Mouse (Mus musculus) retina, adult 2 months (tissue): ENCODE data around the gene Bcl2l10.

Experiments used
- DNase-seq: peaks from one replicate; pipeline ENCODE4 v3.0.0-alpha.2; 2012; ENCODE audit warnings: low read depth, low spot score

Bcl2l10 gene

GRCm38 (mm10) chr9:75347458-75347857, at the start of gene Bcl2l10:
Gene Bcl2l10, plus strand, starts transcription at chr9:75347758.
- no peak for DNase-seq

DNA sequence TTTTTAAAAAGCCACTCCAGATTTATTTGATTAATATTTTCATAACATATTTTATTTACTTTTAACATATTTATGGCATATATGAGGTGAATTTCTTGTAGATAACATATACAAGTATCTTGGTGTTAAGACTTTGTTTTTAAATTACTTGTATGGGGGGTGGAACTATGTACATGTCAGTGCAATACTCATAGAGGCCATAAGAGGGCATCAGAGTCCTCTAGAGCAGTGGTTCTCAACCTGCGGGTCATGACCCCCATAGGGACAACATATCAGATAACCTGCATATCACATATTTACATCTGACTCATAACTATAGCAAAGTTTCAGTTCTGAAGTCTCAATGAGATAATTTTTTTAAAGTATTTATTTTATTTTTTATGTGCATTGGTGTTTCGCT, 48.2 kb upstream of the Bcl2l10 start:
- DNase-seq = peak; percentile 60

GRCm38 (mm10) chr9:75303033-75303432, 44.5 kb upstream of the Bcl2l10 start:
- no peak for DNase-seq

- DNase-seq = no peak
Observed at GRCm38 (mm10) chr9:75303701-75304261, 43.8 kb upstream of the Bcl2l10 start.

DNA sequence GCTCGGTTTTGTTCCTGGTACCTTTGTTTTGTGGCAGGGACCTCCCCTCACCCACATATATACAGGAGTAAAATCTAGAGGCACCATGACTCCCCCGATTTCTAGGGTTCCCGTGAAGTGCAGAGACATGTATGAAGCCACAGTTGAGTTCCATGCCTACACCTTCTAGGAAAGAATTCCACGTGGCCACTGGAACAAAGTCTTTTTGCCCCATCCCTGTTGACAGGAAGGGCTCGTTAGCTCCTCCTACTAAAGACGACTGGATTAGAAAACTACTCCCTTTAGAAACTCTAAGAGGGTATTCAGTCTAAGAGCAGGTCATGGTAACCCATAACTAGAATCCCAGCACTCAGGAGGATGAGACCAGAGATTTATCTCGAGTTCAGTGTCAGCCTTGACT, 43.3 kb upstream of the Bcl2l10 start:
- no peak for DNase-seq

DNA sequence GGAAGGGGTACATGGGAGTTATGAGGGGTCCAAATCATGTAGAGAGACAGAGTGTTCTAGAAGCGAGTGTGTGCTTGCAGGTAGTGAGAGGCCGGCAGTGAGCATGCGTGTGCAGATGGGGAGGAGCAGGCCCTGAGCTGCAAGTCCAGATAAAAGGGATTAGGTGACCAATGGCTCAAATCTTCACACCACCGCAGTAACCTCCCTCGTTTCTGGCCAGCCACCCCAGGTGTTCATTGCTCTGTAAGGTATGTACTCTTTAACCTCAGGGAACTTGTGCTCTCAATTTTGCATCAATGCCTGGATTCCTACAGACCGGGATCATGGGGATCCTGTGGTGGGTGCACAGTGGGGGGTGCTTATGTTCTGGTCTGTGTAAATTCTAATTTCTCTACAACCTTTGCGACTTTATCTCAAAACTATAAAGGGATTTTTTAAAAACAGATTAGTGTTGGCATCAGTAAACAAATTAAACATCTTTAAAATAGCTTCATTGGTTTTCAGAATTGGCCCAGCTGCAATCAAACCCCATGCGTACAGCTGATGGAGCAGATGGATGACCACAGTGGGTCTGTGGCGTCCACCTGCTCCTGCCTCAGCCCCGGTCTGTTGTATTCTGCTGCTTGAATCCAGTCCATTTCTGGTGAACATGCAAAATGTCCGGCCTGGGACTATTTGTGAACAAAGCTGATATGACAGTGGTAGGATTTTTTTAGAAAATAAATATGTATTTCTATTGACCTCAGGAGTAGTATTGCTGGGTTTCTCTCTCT, 41.2 kb upstream of the Bcl2l10 start, which contains the start of gene Gnb5:
Gene Gnb5 (plus strand): TSS at position 163 of the 773 bp plus-strand sequence.
- DNase-seq = peak; percentile 84

DNA sequence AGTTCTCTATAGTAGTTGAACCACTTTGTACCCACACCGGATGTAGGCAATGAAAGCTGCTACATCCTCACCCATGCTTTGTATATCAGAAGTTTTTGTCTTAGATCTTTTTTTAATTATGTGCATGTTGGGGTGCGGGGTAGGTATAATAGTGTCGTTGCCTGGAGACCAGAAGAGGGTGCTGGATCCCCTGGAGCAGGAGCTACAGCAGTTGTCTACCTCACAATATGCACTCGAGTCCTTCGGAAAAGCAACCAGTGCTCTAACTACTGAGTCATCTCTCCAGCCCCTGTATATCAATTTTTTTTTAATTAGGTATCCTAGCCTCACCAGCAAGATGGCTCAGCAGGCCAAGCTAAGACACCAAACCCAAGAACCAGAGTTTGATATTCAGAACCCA, 40.5 kb upstream of the Bcl2l10 start:
- no peak for DNase-seq

DNA sequence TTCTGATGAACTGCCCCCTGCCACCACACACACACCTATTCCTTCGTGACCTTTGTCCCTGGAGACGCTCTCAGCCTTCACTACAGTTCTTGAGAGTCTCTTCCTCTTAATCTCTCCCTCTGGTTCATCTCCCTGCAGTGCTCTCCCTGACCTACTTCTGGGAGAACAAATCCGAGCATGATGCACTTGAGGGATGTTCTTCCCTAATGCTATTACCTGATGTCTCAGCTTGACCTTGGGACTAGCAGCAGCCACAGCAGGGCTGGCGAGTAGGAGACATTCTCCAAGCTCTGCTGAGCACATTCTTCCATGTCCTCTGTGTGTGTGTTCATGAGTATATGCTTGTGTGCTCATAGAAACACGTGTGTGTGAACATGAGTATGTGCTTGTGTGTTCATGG, 38.9 kb upstream of the Bcl2l10 start:
- peak; percentile 88 for DNase-seq

DNA sequence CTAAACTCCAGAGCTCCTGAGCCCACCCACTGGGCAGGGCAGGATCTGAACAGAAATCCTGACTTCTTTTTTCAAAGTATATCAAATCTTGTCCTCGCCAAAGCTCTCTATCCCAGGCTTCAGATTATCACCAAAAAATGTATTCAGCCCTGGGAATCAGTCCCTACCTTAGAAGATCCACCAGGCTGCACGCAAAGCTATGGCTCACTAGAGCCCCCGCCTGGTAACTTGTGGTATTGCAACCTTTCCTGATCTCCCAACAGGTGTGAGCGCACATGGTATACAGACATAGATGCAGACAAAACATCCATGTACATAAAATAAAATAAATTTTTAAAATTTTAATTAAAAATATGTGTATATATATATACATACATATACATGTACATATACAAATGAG, 35.5 kb upstream of the Bcl2l10 start:
- DNase-seq = peak; percentile 80

DNA sequence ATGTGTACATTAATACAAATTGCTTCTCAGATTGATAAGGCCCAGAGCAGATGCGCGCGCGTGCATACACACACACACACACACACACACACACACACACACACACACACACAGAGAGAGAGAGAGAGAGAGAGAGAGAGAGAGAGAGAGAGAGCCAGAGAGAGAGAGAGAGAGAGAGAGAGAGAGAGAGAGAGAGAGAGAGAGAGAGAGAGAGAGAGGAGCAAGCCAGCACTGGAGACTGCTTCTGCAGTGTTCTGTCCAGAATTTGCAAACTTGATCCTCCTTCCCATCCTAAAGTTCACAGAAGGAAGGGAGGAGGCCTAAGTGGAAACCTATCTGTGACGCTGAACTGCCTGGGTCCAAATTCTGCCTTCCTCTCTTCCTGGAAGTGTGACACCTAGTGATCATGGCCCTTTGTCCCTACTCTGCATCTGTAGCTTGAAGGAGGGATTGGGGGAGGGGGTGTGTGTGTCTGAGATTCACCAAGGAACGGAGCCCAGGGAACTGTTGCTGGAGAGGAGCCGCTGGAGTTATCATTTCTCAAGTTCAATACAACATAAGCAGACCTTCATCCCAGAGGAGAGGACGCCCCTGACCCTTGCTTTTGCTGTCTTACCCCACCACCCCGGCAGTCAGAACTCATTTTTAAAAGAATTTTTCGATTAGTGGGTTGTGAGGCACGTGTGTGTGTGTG, 34.3 kb upstream of the Bcl2l10 start:
- no peak for DNase-seq

DNA sequence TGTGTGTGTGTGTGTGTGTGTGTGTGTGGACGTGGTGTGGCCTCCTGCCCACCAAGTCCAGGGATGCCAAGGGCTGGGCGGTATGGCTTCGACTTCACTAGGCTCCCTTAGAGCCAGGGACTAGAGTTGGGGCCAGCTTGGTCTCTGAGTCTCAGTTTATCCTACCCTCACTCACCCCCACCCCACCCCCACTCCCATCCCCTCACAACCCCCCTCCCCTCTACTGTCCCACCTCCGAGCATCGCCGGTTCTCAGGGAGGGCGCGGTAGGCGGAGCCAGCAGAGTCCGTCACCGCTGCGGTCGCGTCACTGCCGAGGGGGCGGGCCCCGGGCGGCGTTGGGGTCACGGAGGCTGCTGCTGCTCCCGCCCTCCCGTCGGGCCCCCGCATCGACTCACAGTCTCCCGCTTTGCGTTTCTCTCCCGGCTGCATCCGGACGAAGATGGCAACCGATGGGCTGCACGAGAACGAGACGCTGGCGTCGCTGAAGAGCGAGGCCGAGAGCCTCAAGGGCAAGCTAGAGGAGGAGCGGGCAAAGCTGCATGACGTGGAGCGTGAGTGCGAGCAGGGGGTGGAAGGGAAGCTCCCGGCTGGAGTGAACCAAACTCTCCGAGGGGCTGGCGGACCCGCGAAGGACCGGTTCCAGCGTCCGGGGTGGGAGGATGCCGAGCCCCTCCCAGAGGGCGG, 33.6 kb upstream of the Bcl2l10 start:
- no peak for DNase-seq

DNA sequence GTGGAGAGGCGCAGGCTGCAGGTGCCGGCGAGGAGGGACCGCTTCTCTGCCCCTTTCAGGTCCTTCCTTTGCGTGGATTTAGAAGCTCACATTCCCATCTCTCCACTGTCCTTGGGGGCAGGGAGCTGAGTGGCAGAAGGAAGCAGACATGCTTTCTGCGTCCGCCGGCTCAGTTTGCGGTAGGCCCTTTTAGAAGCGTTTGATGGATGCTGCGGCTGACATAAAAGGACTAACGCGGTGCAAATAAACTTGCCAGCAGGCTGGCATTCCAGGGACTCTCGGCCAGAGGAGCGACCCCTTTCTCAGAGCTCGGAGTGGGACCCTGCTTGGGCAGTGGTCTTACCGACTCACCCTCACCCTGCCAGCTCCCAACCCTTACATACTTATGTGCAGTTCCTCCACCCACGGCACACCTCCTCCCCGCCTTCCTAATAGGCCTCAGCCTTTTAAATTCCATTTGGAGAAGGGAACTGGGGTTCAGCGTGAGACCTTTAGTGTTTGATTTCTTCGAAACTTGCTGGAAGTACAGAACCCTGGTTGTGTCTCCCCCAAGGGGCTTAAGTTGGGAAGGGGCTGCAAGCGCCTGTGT, 32.9 kb upstream of the Bcl2l10 start:
- DNase-seq = no peak

- no peak for DNase-seq
Observed at GRCm38 (mm10) chr9:75315238-75315637, 32.3 kb upstream of the Bcl2l10 start.

GRCm38 (mm10) chr9:75316771-75317170, 30.8 kb upstream of the Bcl2l10 start:
- no peak for DNase-seq

- no peak for DNase-seq
Observed at GRCm38 (mm10) chr9:75318196-75318595, 29.4 kb upstream of the Bcl2l10 start.

GRCm38 (mm10) chr9:75319365-75319764, 28.2 kb upstream of the Bcl2l10 start:
- peak; percentile 50 for DNase-seq

DNA sequence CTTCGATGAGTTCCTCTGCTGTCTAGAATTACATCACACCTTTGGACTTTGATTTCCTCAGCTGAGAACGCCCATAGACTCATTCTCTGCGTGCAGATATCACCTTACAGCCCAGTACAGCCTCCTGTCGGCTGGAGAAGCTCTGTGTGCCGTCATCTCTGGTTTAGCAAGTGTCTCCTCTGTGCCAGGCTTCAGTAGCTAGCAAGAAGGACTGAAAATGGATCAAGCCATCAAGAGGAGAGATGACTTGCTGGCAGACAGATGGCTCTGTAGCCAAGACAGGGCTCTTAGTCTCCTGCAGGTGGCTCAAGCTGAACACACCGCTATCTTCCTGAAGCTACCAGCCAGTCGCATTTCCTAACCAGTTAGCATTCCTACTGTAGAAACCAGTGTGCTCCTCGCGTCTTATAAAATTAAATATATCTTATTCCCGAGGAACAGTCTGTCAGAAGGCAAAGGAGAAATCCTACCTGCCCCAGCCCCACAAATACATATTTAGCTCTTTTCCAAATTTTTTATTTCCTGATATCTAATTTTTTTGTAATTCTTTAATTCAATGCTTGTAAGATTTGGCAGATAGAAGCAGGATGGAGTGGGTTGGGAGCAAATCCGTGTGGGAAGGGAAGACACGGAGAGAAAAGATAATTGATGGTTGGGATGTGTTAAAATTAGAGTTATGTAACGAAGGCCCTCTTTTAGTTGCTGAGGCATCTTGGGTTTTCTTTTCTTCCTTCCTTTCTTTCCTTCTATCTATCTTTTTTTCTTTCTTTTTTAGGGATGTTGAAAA, 25.3 kb upstream of the Bcl2l10 start:
- DNase-seq = no peak

DNA sequence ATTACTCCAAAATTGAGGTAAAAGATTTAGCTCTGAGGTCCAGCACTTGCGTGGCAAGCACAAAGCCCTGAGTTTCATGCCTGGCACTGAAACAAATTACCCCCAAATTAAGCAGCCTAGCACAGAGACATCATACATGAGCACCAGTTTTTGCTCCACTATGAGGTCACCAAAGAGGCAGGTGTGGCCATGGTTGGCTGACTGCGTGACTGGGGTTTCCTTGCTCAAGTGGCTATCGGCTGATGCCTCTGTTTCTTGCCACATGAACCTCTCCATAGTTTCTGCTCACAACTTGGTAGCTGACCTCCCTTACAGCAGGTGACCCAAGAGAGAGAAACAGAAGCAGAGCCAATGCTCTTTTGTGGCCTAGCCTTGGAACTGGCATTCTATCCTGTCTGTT, 19.5 kb upstream of the Bcl2l10 start:
- no peak for DNase-seq

DNA sequence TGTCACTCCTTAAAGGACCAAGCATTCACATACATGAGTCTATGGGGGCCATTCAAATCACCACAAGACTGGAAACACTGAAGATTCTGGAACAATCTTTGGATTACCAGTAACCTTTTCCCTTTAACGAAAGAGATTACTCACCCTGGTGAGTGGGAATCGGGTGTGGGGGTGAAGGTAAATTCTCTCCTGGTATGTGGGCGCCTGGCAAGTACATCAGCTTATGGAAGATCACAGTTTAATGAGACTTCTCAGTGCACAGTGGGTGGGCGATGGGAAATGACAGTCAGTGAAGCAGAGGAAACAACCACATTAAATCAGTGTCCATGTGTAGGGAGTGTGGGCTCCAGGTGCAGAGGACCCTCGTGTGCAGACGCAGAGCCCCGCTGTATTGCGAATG, 16.7 kb upstream of the Bcl2l10 start:
- no peak for DNase-seq

GRCm38 (mm10) chr9:75334440-75334839, 13.1 kb upstream of the Bcl2l10 start:
- no peak for DNase-seq

GRCm38 (mm10) chr9:75338016-75338415, 9.5 kb upstream of the Bcl2l10 start:
- DNase-seq = no peak
